Mouse (Mus musculus) colon, adult 2 months (tissue): ENCODE data around the gene Gnai1. TPM values are rescaled to one million over a fixed set of nuclear protein-coding genes. Genes with fewer than 3 reads are reported as not detected.

Experiments
- polyA plus RNA-seq: library from polyadenylated mRNA; depleted of rRNA; stranded (reverse); fragments of >200 nt; gene quantifications from 2 replicates; pipeline ENCODE4 v1.2.3, GENCODE M21; 2012; rRNA removed

The Gnai1 gene
- polyA plus RNA-seq: 5.4 and 6.1 TPM in 2 replicates

DNA sequence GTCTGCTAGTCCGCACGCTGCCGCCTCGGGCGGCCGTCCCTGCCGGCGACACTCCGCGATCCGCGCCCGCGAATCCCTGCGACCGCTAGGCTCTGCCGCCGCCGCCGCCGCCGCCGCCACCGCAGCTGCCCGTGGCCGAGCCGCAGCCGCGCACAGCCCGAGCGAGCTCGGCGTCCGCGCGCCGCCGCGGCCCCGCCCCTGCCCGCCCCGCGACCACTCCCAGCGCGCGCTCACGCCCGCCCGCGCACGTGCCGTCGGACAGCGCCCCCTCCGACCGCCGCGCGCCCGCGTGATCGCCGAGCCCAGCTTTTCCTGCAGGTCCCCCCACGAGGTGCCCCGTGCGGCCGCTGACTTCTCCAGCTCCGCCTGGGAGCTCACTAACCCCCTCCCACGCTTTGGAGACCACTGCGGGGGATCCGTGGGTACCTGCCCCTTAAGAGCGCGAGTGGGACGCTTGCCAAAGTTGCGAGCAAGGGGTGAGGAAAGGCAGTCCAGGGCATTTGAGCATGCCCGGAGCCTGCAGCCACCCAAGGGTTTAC, at the start of gene Gnai1:
Gene Gnai1 (minus strand): TSS at position 75 of the 539 bp plus-strand sequence.

